Mouse (Mus musculus) CH12.LX (cell line): Measurements from ENCODE around the gene Il11. TPM values are rescaled to one million over a fixed set of nuclear protein-coding genes. Genes with fewer than 3 reads are reported as not detected.
"Not testable (repeated sequence)": the region's sequence is repeated elsewhere in the genome, so short reads cannot be mapped to it uniquely, and the experiment has no call there.

Source experiments
- DNase-seq: peaks from one replicate; pipeline ENCODE4 v3.0.0-alpha.2; 2013; ENCODE audit errors: extremely low read depth
- H3K27ac ChIP-seq: 2 replicates; pipeline ENCODE4 v1.5.1; 2012; ENCODE audit warnings: low read depth, mild to moderate bottlenecking, control low read depth, moderate library complexity; ENCODE audit not compliant: insufficient read depth
- H3K27me3 ChIP-seq: replicated peaks from 2 replicates; pipeline ENCODE3; 2012; ENCODE audit warnings: inconsistent platforms
- H3K36me3 ChIP-seq, 2 experiments: replicated peaks in 1 of 2; 2 replicates each; pipeline versions ENCODE3 to v1.6.1; 2012; ENCODE audit warnings: inconsistent platforms in 1 of 2, low read length in 1 of 2, mild to moderate bottlenecking in 1 of 2, mixed read lengths in 1 of 2, moderate library complexity in 1 of 2; ENCODE audit not compliant: control insufficient read depth in 1 of 2, insufficient read depth in 1 of 2
- H3K4me1 ChIP-seq, 2 experiments: 2 replicates each; pipeline ENCODE4 v1.6.1; 2012; ENCODE audit warnings: inconsistent platforms in 1 of 2, moderate library complexity in 1 of 2; ENCODE audit not compliant: insufficient read depth in 2 of 2, control insufficient read depth in 1 of 2
- H3K4me2 ChIP-seq: 2 replicates; pipeline ENCODE4 v1.6.1; 2012; ENCODE audit warnings: low read depth, mild to moderate bottlenecking, control low read depth; ENCODE audit not compliant: poor library complexity, insufficient read depth, severe bottlenecking
- H3K4me3 ChIP-seq, 3 experiments: fragments of 150-350 bp in 1 of 3; sonication (generic) in 1 of 3; replicated peaks in 1 of 3; 2 replicates each; pipeline versions ENCODE3 to v1.5.1; 2011 to 2012; ENCODE audit warnings: low read depth in 2 of 3, low read length in 2 of 3, mild to moderate bottlenecking in 2 of 3, moderate library complexity in 2 of 3, control low read depth in 1 of 3, improper control_type of control experiment in 1 of 3, inconsistent platforms in 1 of 3, mixed read lengths in 1 of 3; ENCODE audit not compliant: poor library complexity in 1 of 3
- H3K79me2 ChIP-seq: replicated peaks from 2 replicates; pipeline ENCODE4 v1.6.1; 2012; ENCODE audit warnings: mild to moderate bottlenecking, moderate library complexity; ENCODE audit not compliant: control insufficient read depth, poor library complexity, insufficient read depth, severe bottlenecking; ENCODE audit errors: extremely low read depth
- H3K9ac ChIP-seq: 2 replicates; pipeline ENCODE4 v1.6.1; 2012; ENCODE audit warnings: low read depth, mild to moderate bottlenecking, control low read depth, moderate library complexity; ENCODE audit not compliant: insufficient read depth
- H3K9me3 ChIP-seq: replicated peaks from 2 replicates; pipeline ENCODE3; 2012; ENCODE audit warnings: low read length, inconsistent platforms, mixed read lengths
- CHD2 ChIP-seq: IDR thresholded peaks from 2 replicates; pipeline ENCODE4 v1.6.1; 2011; ENCODE audit warnings: low read length, improper control_type of control experiment
- CTCF ChIP-seq, 2 experiments: IDR thresholded peaks in 1 of 2; conservative IDR thresholded peaks in 1 of 2; 2 replicates each; pipeline ENCODE4 v1.5.1; 2011 to 2012; ENCODE audit warnings: low read depth in 2 of 2, low read length in 2 of 2, improper control_type of control experiment in 1 of 2, inconsistent platforms in 1 of 2, mild to moderate bottlenecking in 1 of 2, moderate library complexity in 1 of 2
- E2F4 ChIP-seq: IDR thresholded peaks from 2 replicates; pipeline ENCODE4 v1.6.1; 2011; ENCODE audit warnings: low read depth, low read length, improper control_type of control experiment; ENCODE audit not compliant: insufficient replicate concordance
- GABPA ChIP-seq: IDR thresholded peaks from 2 replicates; pipeline ENCODE4 v1.6.1; 2012; ENCODE audit warnings: low read depth, low read length, improper control_type of control experiment, inconsistent platforms; ENCODE audit not compliant: insufficient replicate concordance
- MAFK ChIP-seq: IDR thresholded peaks from 2 replicates; pipeline ENCODE4 v1.6.1; 2011; ENCODE audit warnings: low read length, improper control_type of control experiment; ENCODE audit not compliant: insufficient replicate concordance
- MAX ChIP-seq: IDR thresholded peaks from 2 replicates; pipeline ENCODE4 v1.6.1; 2011; ENCODE audit warnings: low read length, improper control_type of control experiment
- MEF2A ChIP-seq: IDR thresholded peaks from 2 replicates; pipeline ENCODE4 v1.6.1; 2014; ENCODE audit warnings: low read depth, mild to moderate bottlenecking, inconsistent platforms, low read length, improper control_type of control experiment, borderline replicate concordance
- MYC ChIP-seq: IDR thresholded peaks from 2 replicates; pipeline ENCODE4 v1.6.1; 2011; ENCODE audit warnings: low read depth, mild to moderate bottlenecking, improper control_type of control experiment, low read length
- PAX5 ChIP-seq: IDR thresholded peaks from 2 replicates; pipeline ENCODE4 v1.6.1; 2012; ENCODE audit warnings: low read length, inconsistent platforms, mixed read lengths
- POLR2A ChIP-seq: IDR thresholded peaks from 2 replicates; pipeline ENCODE4 v1.6.1; 2011; ENCODE audit warnings: low read depth, mild to moderate bottlenecking, improper control_type of control experiment, low read length
- POLR2AphosphoS2 ChIP-seq: IDR thresholded peaks from 2 replicates; pipeline ENCODE4 v1.6.1; 2011; ENCODE audit warnings: low read depth, low read length, improper control_type of control experiment
- SMC3 ChIP-seq: IDR thresholded peaks from 2 replicates; pipeline ENCODE4 v1.6.1; 2011; ENCODE audit warnings: low read depth, low read length, improper control_type of control experiment
- TBP ChIP-seq: conservative IDR thresholded peaks from 2 replicates; pipeline ENCODE4 v1.6.1; 2011; ENCODE audit warnings: low read depth, low read length, improper control_type of control experiment
- UBTF ChIP-seq: IDR thresholded peaks from 2 replicates; pipeline ENCODE4 v1.6.1; 2012; ENCODE audit warnings: low read depth, mild to moderate bottlenecking, inconsistent platforms, low read length, improper control_type of control experiment, moderate library complexity
- USF2 ChIP-seq: conservative IDR thresholded peaks from 2 replicates; pipeline ENCODE4 v1.6.1; 2011; ENCODE audit warnings: low read depth, low read length, improper control_type of control experiment
- ZNF384 ChIP-seq: IDR thresholded peaks from 2 replicates; pipeline ENCODE4 v1.6.1; 2012; ENCODE audit warnings: low read depth, low read length, improper control_type of control experiment, inconsistent platforms
- dilution Hi-C: fragments of 300-500 bp; cut with MboI; formaldehyde crosslinking; loops from 2 replicates; pipeline ENCODE4 v1.14.3; 2020; ENCODE audit warnings: low sequenced_read_pairs; ENCODE audit not compliant: extremely low pct_unique_long_range_greater_than_20kb, extremely low pct_ligation_motif_present
- in situ Hi-C: fragments of 300-500 bp; cut with MboI; formaldehyde crosslinking; loops from 3 replicates; pipeline ENCODE4 v1.14.3; 2019; ENCODE audit warnings: low sequenced_read_pairs, low pct_ligation_motif_present, low pct_unique_long_range_greater_than_20kb, mixed read lengths
- polyA plus RNA-seq: library from polyadenylated mRNA; unstranded; fragments of >175 nt; gene quantifications from 2 replicates; pipeline ENCODE4 v1.2.1, GENCODE M21; 2012; ENCODE audit warnings: low read depth; ENCODE audit not compliant: insufficient read length
- total RNA-seq, 2 experiments: library from RNA; depleted of rRNA; stranded (reverse); fragments of 300-350 nt in 1 of 2; fragments of >200 nt in 1 of 2; gene quantifications; 2 replicates each; pipeline ENCODE4 v1.2.3; 2012 to 2014

Il11 gene
- total and polyA plus RNA-seq, 3 experiments: 0.17 TPM; not detected in 2

GRCm38 (mm10) chr7:4794631-4795168 lies 12.0 kb upstream of the Il11 start:
- peaks cover 24% of the 10 kb centered on the region for H3K79me2 ChIP-seq
- no peak overlapping the region for H3K27ac ChIP-seq
- peak overlapping the region in 2 of 3 experiments; percentile 87 to 97 for H3K4me3 ChIP-seq
- no peak for DNase-seq
- peaks cover 5 to 30% of the 10 kb centered on the region in 2 experiments; a peak in 2 of 4 replicates for H3K4me1 ChIP-seq
- no peaks in the 10 kb centered on the region for H3K9me3 ChIP-seq
- peaks cover 39 to 55% of the 10 kb centered on the region in 2 experiments for H3K36me3 ChIP-seq
- H3K9ac ChIP-seq: peak overlapping the region; percentile 98
- peak overlapping the region; percentile 98 for H3K4me2 ChIP-seq
- H3K27me3 ChIP-seq: peaks cover 1% of the 10 kb centered on the region
- in situ Hi-C loops (no loop called here), dilution Hi-C loops (no loop called here)
- TF ChIP-seq USF2: no peak
- TF ChIP-seq ZNF384: no peak
- no peak for TF ChIP-seq POLR2AphosphoS2
- no peak for TF ChIP-seq PAX5
- no peak for TF ChIP-seq MAX
- no peak for TF ChIP-seq SMC3
- no peak for TF ChIP-seq GABPA
- no peak for TF ChIP-seq MAFK
- no peak for TF ChIP-seq POLR2A
- TF ChIP-seq CHD2: no peak

DNA sequence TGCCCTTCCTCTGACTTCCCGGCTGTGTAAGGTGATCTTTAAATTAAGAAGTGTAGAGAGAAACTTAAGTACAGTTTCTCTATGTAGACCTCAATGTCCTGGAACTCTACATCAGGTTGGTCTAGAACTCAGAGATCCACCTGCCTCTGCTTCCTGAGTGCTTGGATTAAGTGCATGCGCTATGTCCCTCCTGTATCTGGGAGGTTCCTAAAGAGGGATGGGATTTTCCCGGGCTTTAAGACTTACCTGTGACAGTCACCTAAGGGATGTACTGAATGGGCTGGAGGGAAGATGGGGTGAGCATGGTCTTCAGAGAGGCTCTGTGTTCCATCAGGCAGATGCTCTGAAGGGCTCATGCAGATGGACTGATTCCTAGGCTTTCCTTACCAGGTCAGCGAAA lies 11.0 kb upstream of the Il11 start:
- H3K9me3 ChIP-seq: no peaks in the 10 kb centered on the region
- H3K9ac ChIP-seq: peak overlapping the region; percentile 98
- in situ Hi-C loops: no loop called here
- H3K36me3 ChIP-seq: peaks cover 39 to 50% of the 10 kb centered on the region in 2 experiments
- peak overlapping the region; percentile 89 for H3K27ac ChIP-seq
- H3K4me2 ChIP-seq: peak overlapping the region; percentile 98
- no peak for TF ChIP-seq CTCF (conservative IDR thresholded peaks at IDR 0.05 in 1 of 2, IDR thresholded peaks at IDR 0.05 in 1 of 2; ENCODE audit: low read depth in 2 of 2, low read length in 2 of 2)
- TF ChIP-seq MYC: 0 out of 2 replicates have a peak, but pooled peaks have one; percentile 15
- no peak for TF ChIP-seq E2F4
- TF ChIP-seq UBTF: no peak
- no peak for TF ChIP-seq TBP
- TF ChIP-seq MEF2A: no peak
- dilution Hi-C loops: no loop called here
- no peak for DNase-seq
- H3K79me2 ChIP-seq: peaks cover 24% of the 10 kb centered on the region
- H3K27me3 ChIP-seq: peaks cover 3% of the 10 kb centered on the region
- peak overlapping the region; percentile 87 to 97 (median 91) for H3K4me3 ChIP-seq
- peaks cover 5 to 33% of the 10 kb centered on the region in 2 experiments; a peak in 2 of 4 replicates for H3K4me1 ChIP-seq

- H3K27me3 ChIP-seq, in situ Hi-C loops, H3K9me3 ChIP-seq, dilution Hi-C loops, DNase-seq: not testable (repeated sequence)
- Histone ChIP-seq H3K4me1 (peaks cover 5 to 33% of the 10 kb centered on the region in 2 experiments; a peak in 2 of 4 replicates), H3K27ac (peak overlapping the region; percentile 89), H3K4me3 (peak overlapping the region; percentile 87 to 97 (median 91)), H3K36me3 (peaks cover 39 to 46% of the 10 kb centered on the region in 2 experiments), H3K4me2 (peak overlapping the region; percentile 98; the same call in 1 of the 2 replicates), H3K79me2 (peaks cover 24% of the 10 kb centered on the region), H3K9ac (peak overlapping the region; percentile 98)
Measured at GRCm38 (mm10) chr7:4793248-4793647, 10.6 kb upstream of the Il11 start.
